Mouse (Mus musculus) spleen, adult 2 months (tissue): ENCODE data around the gene Wwox.

Source experiments
- CTCF ChIP-seq: fragments of 200-500 bp; IDR thresholded peaks from 2 replicates; pipeline ENCODE4 v1.5.1; 2011; ENCODE audit warnings: mild to moderate bottlenecking, inconsistent platforms; ENCODE audit not compliant: insufficient read depth, insufficient read length, insufficient replicate concordance; ENCODE audit errors: extremely low read depth
- POLR2A ChIP-seq: fragments of 200-500 bp; IDR thresholded peaks from 2 replicates; pipeline ENCODE4 v1.6.1; 2011; ENCODE audit warnings: low read depth, low read length, inconsistent platforms

DNA sequence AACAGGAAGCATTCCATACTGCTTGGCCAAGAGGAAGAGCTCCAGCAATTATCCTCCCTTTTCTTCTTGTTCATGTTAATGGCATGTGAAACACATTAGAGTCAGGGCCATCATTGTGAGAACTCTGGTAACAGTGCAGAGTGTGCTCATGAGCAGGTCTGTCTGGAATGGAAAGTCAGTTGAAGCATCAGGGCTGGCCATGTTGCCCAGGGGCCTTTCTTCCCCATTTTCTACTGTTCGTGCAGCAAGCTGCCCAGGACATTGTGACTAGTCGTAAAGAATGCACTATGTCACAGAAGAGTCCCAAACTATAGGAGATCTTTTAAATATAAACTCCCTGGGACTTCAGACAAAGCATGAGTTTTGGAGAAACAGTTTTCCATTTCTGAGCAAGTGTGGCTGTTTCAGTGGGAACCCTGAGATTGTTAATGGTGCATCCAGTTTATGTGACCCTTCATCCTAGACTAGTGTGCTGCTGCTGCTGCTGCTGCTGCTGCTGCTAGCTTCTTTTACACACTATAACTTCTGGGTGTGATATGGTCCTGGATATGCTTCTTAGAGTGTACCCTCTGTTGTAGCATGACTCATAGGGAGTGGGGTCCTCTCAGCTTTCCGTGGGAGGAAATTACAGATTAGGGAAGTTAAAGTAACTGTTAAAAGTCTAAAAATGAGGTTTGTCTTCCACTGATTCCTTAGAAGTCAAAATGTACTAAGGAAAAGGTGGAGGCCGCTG is 133.7 kb downstream of the Wwox start:
- TF ChIP-seq POLR2A (no peak), CTCF (no peak)
